Mouse (Mus musculus) spleen, postnatal 14 days (tissue): ENCODE measurements at regions not wholly inside any gene's neighbourhood (a gene's known extent, or its start where the extent isn't known, plus 50 kb on each side); places are given as distances from the start of the nearest gene placed in this dataset.

Source experiments
- DNase-seq, 2 experiments: peaks; one replicate each; pipeline ENCODE4 v3.0.0; 2021 to 2022; ENCODE audit warnings: low spot score in 2 of 2

GRCm38 (mm10) chr10:68842023-68842735 lies 118.7 kb downstream of the Tmem26 start:
- DNase-seq, result no peak

GRCm38 (mm10) chr10:68844066-68844465 lies 120.6 kb downstream of the Tmem26 start:
- no peak for DNase-seq

- no peak for DNase-seq
Observed at GRCm38 (mm10) chr10:68844596-68844995, 121.2 kb downstream of the Tmem26 start.

- DNase-seq, result no peak
Observed at GRCm38 (mm10) chr10:68851153-68851552, 127.7 kb downstream of the Tmem26 start.

- no peak for DNase-seq
Observed at GRCm38 (mm10) chr10:68855934-68856891, 132.8 kb downstream of the Tmem26 start.

GRCm38 (mm10) chr10:68864606-68865378 lies 141.3 kb downstream of the Tmem26 start:
- no peak for DNase-seq

GRCm38 (mm10) chr10:68865776-68866175 lies 142.3 kb downstream of the Tmem26 start:
- DNase-seq, result no peak

GRCm38 (mm10) chr10:68867361-68867760 lies 143.9 kb downstream of the Tmem26 start:
- no peak for DNase-seq

GRCm38 (mm10) chr10:68872102-68872501 lies 148.7 kb downstream of the Tmem26 start:
- DNase-seq, result no peak

GRCm38 (mm10) chr10:68875641-68876040 lies 152.2 kb downstream of the Tmem26 start:
- no peak for DNase-seq

GRCm38 (mm10) chr10:68893100-68893841 lies 169.8 kb downstream of the Tmem26 start:
- DNase-seq, result no peak

GRCm38 (mm10) chr10:68894121-68894520 lies 170.7 kb downstream of the Tmem26 start:
- DNase-seq, result no peak

- no peak for DNase-seq
Observed at GRCm38 (mm10) chr10:68897524-68897923, 174.1 kb downstream of the Tmem26 start.

- DNase-seq, result no peak
Observed at GRCm38 (mm10) chr10:68901168-68901567, 177.7 kb downstream of the Tmem26 start.

- DNase-seq, result peak in 1 of 2 experiments; percentile 7
Observed at GRCm38 (mm10) chr10:68902670-68903069, 179.2 kb downstream of the Tmem26 start.

GRCm38 (mm10) chr10:68904337-68904736 lies 180.9 kb downstream of the Tmem26 start:
- no peak for DNase-seq

GRCm38 (mm10) chr10:68908236-68908635 lies 184.8 kb downstream of the Tmem26 start:
- DNase-seq, result peak in 1 of 2 experiments; percentile 49

GRCm38 (mm10) chr10:68909018-68909417 lies 185.6 kb downstream of the Tmem26 start:
- no peak for DNase-seq

GRCm38 (mm10) chr10:68916147-68916546 lies 192.7 kb downstream of the Tmem26 start:
- DNase-seq, result no peak

GRCm38 (mm10) chr10:68935843-68936242 lies 212.4 kb downstream of the Tmem26 start:
- no peak for DNase-seq

GRCm38 (mm10) chr10:68943239-68943638 lies 208.0 kb upstream of the Rhobtb1 start:
- DNase-seq, result no peak
